Mouse (Mus musculus) duodenum, adult 2 months (tissue): ENCODE measurements around the gene Gm4312. TPM values are rescaled to one million over a fixed set of nuclear protein-coding genes. Genes with fewer than 3 reads are reported as not detected.

ENCODE experiments used
- polyA plus RNA-seq: library from polyadenylated mRNA; depleted of rRNA; stranded (reverse); fragments of >200 nt; gene quantifications from 2 replicates; pipeline ENCODE4 v1.2.3, GENCODE M21; 2012; ENCODE audit warnings: low replicate concordance; rRNA removed

The Gm4312 gene
- not detected in 2 replicates for polyA plus RNA-seq

GRCm38 (mm10) chr10:100382460-100382859, at the start of gene Gm4312:
TSS of gene Gm4312 (minus strand) at chr10:100382560.

GRCm38 (mm10) chr10:100361038-100361437, 21.3 kb downstream of the Gm4312 start, which contains the start of gene Gm4307:
TSS of gene Gm4307 (plus strand) at chr10:100361338.

GRCm38 (mm10) chr10:100350793-100351192, 31.6 kb downstream of the Gm4312 start, which contains the start of gene Gm4305:
TSS of gene Gm4305 (plus strand) at chr10:100351093.

GRCm38 (mm10) chr10:100345672-100346071, 36.7 kb downstream of the Gm4312 start, which contains the start of gene Gm4303:
TSS of gene Gm4303 (plus strand) at chr10:100345972.

GRCm38 (mm10) chr10:100340536-100340935, 41.8 kb downstream of the Gm4312 start, which contains the start of gene Gm4302:
TSS of gene Gm4302 (plus strand) at chr10:100340836.

GRCm38 (mm10) chr10:100335376-100335775, 47.0 kb downstream of the Gm4312 start, which contains the start of gene Gm4301:
TSS of gene Gm4301 (plus strand) at chr10:100335676.

Other genes with a start within 250 kb of the Gm4312 start
- gene Gm4301, start 46.9 kb downstream of the Gm4312 start, polyA plus RNA-seq, result not detected in 2 replicates
- gene Gm4302, start 41.7 kb downstream of the Gm4312 start, polyA plus RNA-seq, result not detected in 2 replicates
- gene Gm4303, start 36.6 kb downstream of the Gm4312 start, polyA plus RNA-seq, result not detected in 2 replicates
- gene Gm4305, start 31.5 kb downstream of the Gm4312 start, polyA plus RNA-seq, result not detected in 2 replicates
- gene Gm4307, start 21.2 kb downstream of the Gm4312 start, polyA plus RNA-seq, result not detected in 2 replicates
- 0.45 and 1.7 TPM in 2 replicates for gene Tmtc3, start 104.8 kb upstream of the Gm4312 start, polyA plus RNA-seq
- not detected in 2 replicates for gene Cep290, start 105.0 kb upstream of the Gm4312 start, polyA plus RNA-seq
- gene 4930430F08Rik, start 207.9 kb upstream of the Gm4312 start, polyA plus RNA-seq, result 0.52 and 3.8 TPM in 2 replicates
- gene 1700017N19Rik, start 207.9 kb upstream of the Gm4312 start, polyA plus RNA-seq, result not detected in 2 replicates